Mouse (Mus musculus) macrophage (primary cell): ENCODE results near the gene Ddx31. TPM values are rescaled to one million over a fixed set of nuclear protein-coding genes. Genes with fewer than 3 reads are reported as not detected.

Experiments used
- H3K27ac ChIP-seq: fragments of 350-480 bp; formaldehyde crosslinking; 2 replicates; pipeline ENCODE4 v1.9.0; 2021
- H3K36me3 ChIP-seq: fragments of 350-480 bp; formaldehyde crosslinking; 2 replicates; pipeline ENCODE4 v1.9.0; 2021; ENCODE audit errors: inconsistent target
- H3K4me3 ChIP-seq: fragments of 350-480 bp; formaldehyde crosslinking; 2 replicates; pipeline ENCODE4 v1.9.0; 2021; ENCODE audit errors: inconsistent target
- H3K79me2 ChIP-seq: fragments of 350-480 bp; formaldehyde crosslinking; 2 replicates; pipeline ENCODE4 v1.9.0; 2021; ENCODE audit errors: inconsistent target
- WGBS: methylation state at CpG from one replicate; pipeline ENCODE4 v1.1.7; 2026; ENCODE audit warnings: inconsistent platforms; ENCODE audit not compliant: missing documents; 5-methylcytosine and 5-hydroxymethylcytosine counted together
- polyA plus RNA-seq: library from polyadenylated mRNA; stranded (reverse); fragments of 250-400 nt; gene quantifications from 3 replicates; pipeline ENCODE4 v1.2.4, GENCODE M21; 2018; ENCODE audit warnings: inconsistent platforms

The Ddx31 gene
- polyA plus RNA-seq, 1 experiment from 2014 or later: 9.6 TPM

- under 1% methylated on average over 53 of the region's 53 CpGs for WGBS
- H3K4me3 ChIP-seq: peak overlapping the region; percentile 92
- H3K36me3 ChIP-seq: peaks cover 6% of the 10 kb centered on the region
- H3K79me2 ChIP-seq: peaks cover 85% of the 10 kb centered on the region
- peak overlapping the region; percentile 52 for H3K27ac ChIP-seq
Measured at GRCm38 (mm10) chr2:28839501-28840221, 545 bp upstream of the Ddx31 start.

- peaks cover 76% of the 10 kb centered on the region for H3K79me2 ChIP-seq
- peaks cover 24% of the 10 kb centered on the region for H3K36me3 ChIP-seq
- peak overlapping the region; percentile 89 for H3K27ac ChIP-seq
- 100% methylated on average over 2 of the region's 3 CpGs for WGBS
- peak overlapping the region; percentile 92; the same call in 1 of the 2 replicates for H3K4me3 ChIP-seq
Measured at GRCm38 (mm10) chr2:28842042-28842441, 1.8 kb downstream of the Ddx31 start.

GRCm38 (mm10) chr2:28848879-28849278 is 8.7 kb downstream of the Ddx31 start:
- WGBS: 83% methylated on average over 2 of the region's 2 CpGs
- Histone ChIP-seq H3K27ac (no peak overlapping the region), H3K79me2 (peaks cover 37% of the 10 kb centered on the region), H3K4me3 (no peak overlapping the region), H3K36me3 (peaks cover 71% of the 10 kb centered on the region)

GRCm38 (mm10) chr2:28852594-28852993 is 12.4 kb downstream of the Ddx31 start:
- Histone ChIP-seq H3K27ac (no peak overlapping the region), H3K4me3 (no peak overlapping the region), H3K79me2 (peaks cover 14% of the 10 kb centered on the region; the same call in 1 of the 2 replicates), H3K36me3 (peaks cover 66% of the 10 kb centered on the region)
- 89% methylated on average over 3 of the region's 3 CpGs for WGBS

GRCm38 (mm10) chr2:28855773-28856172 is 15.6 kb downstream of the Ddx31 start:
- no peak overlapping the region for H3K4me3 ChIP-seq
- H3K27ac ChIP-seq: no peak overlapping the region
- peaks cover 73% of the 10 kb centered on the region for H3K36me3 ChIP-seq
- 100% methylated on average over 2 of the region's 2 CpGs for whole genome bisulfite sequencing
- peaks cover 14% of the 10 kb centered on the region; the same call in 1 of the 2 replicates for H3K79me2 ChIP-seq

- Histone ChIP-seq H3K79me2 (no peaks in the 10 kb centered on the region), H3K27ac (no peak overlapping the region), H3K36me3 (peaks cover 78% of the 10 kb centered on the region), H3K4me3 (no peak overlapping the region)
- 86% methylated on average over 4 of the region's 4 CpGs for WGBS
Measured at GRCm38 (mm10) chr2:28859303-28859702, 19.1 kb downstream of the Ddx31 start.

- WGBS: 96% methylated on average over 7 of the region's 8 CpGs
- H3K36me3 ChIP-seq: peaks cover 84% of the 10 kb centered on the region
- H3K79me2 ChIP-seq: no peaks in the 10 kb centered on the region
- H3K4me3 ChIP-seq: no peak overlapping the region
- H3K27ac ChIP-seq: no peak overlapping the region
Measured at GRCm38 (mm10) chr2:28860678-28861423, 20.6 kb downstream of the Ddx31 start.

- no peak overlapping the region for H3K4me3 ChIP-seq
- peaks cover 69% of the 10 kb centered on the region for H3K36me3 ChIP-seq
- H3K27ac ChIP-seq: no peak overlapping the region
- H3K79me2 ChIP-seq: no peaks in the 10 kb centered on the region
Measured at GRCm38 (mm10) chr2:28863857-28864256, 23.7 kb downstream of the Ddx31 start.

- Histone ChIP-seq H3K4me3 (no peak overlapping the region), H3K36me3 (peaks cover 40% of the 10 kb centered on the region)
- WGBS: 96% methylated on average over 7 of the region's 7 CpGs
Measured at GRCm38 (mm10) chr2:28867495-28867894, 27.3 kb downstream of the Ddx31 start.

GRCm38 (mm10) chr2:28875554-28875953 is 35.3 kb downstream of the Ddx31 start:
- H3K79me2 ChIP-seq: no peaks in the 10 kb centered on the region
- peaks cover 63% of the 10 kb centered on the region; the same call in 1 of the 2 replicates for H3K36me3 ChIP-seq
- WGBS: 97% methylated on average over 11 of the region's 11 CpGs
- no peak overlapping the region for H3K27ac ChIP-seq
- no peak overlapping the region for H3K4me3 ChIP-seq

More at GRCm38 (mm10) chr2:28867495-28867894, 27.3 kb downstream of the Ddx31 start:
- no peak overlapping the region for H3K27ac ChIP-seq
- H3K79me2 ChIP-seq: no peaks in the 10 kb centered on the region

GRCm38 (mm10) chr2:28881275-28881674 is 41.1 kb downstream of the Ddx31 start:
- no peak overlapping the region for H3K27ac ChIP-seq
- H3K79me2 ChIP-seq: no peaks in the 10 kb centered on the region
- H3K4me3 ChIP-seq: no peak overlapping the region
- H3K36me3 ChIP-seq: peaks cover 72% of the 10 kb centered on the region
- 98% methylated on average over 3 of the region's 3 CpGs for WGBS

- Histone ChIP-seq H3K79me2 (no peaks in the 10 kb centered on the region), H3K36me3 (peaks cover 69% of the 10 kb centered on the region), H3K27ac (no peak overlapping the region), H3K4me3 (no peak overlapping the region)
- 90% methylated on average over 3 of the region's 3 CpGs for WGBS
Measured at GRCm38 (mm10) chr2:28882047-28882446, 41.8 kb downstream of the Ddx31 start.

GRCm38 (mm10) chr2:28882826-28883485 is 42.8 kb downstream of the Ddx31 start:
- WGBS: 93% methylated on average over 6 of the region's 6 CpGs
- Histone ChIP-seq H3K27ac (no peak overlapping the region), H3K4me3 (no peak overlapping the region), H3K79me2 (no peaks in the 10 kb centered on the region), H3K36me3 (peaks cover 68% of the 10 kb centered on the region)

GRCm38 (mm10) chr2:28884914-28885313 is 44.7 kb downstream of the Ddx31 start:
- H3K27ac ChIP-seq: no peak overlapping the region
- WGBS: 97% methylated on average over 4 of the region's 4 CpGs
- H3K4me3 ChIP-seq: no peak overlapping the region
- H3K36me3 ChIP-seq: peaks cover 74% of the 10 kb centered on the region
- H3K79me2 ChIP-seq: no peaks in the 10 kb centered on the region

- H3K36me3 ChIP-seq: peaks cover 98% of the 10 kb centered on the region
- H3K27ac ChIP-seq: no peak overlapping the region
- H3K79me2 ChIP-seq: no peaks in the 10 kb centered on the region
- WGBS: 100% methylated on average over 1 of the region's 1 CpGs
- no peak overlapping the region for H3K4me3 ChIP-seq
Measured at GRCm38 (mm10) chr2:28892796-28893195, 52.6 kb downstream of the Ddx31 start.
